Mouse (Mus musculus): ENCODE measurements around the gene Rpl10l. TPM values are rescaled to one million over a fixed set of nuclear protein-coding genes. Genes with fewer than 3 reads are reported as not detected.

The Rpl10l gene
- total RNA-seq (2021), result not detected in 2 replicates
- long read RNA-seq, result 0 reads

- no peak for DNase-seq
Measured at GRCm38 (mm10) chr12:66283991-66284622, at the start of gene Rpl10l. Rpl10l (minus strand) TSS chr12:66284401.

GRCm38 (mm10) chr12:66275890-66276289 is 8.3 kb downstream of the Rpl10l start:
- no peak for DNase-seq

GRCm38 (mm10) chr12:66245461-66246099 is 38.6 kb downstream of the Rpl10l start:
- no peak for DNase-seq

- no peak for DNase-seq
Measured at GRCm38 (mm10) chr12:66234158-66234557, 50.0 kb downstream of the Rpl10l start.

All from adrenal gland, postnatal 25 days (tissue).